Mouse (Mus musculus) layer of hippocampus, postnatal 25 days (tissue): ENCODE data around the gene Ptger2. TPM values are rescaled to one million over a fixed set of nuclear protein-coding genes. Genes with fewer than 3 reads are reported as not detected.
"Not testable (repeated sequence)": the region's sequence is repeated elsewhere in the genome, so short reads cannot be mapped to it uniquely, and the experiment has no call there.

Source experiments
- DNase-seq, 2 experiments: peaks; one replicate each; pipeline ENCODE4 v3.0.0; 2022; ENCODE audit warnings: mixed read lengths in 2 of 2, low spot score in 1 of 2; ENCODE audit errors: extremely low spot score in 1 of 2
- total RNA-seq, 2 experiments: library from RNA; stranded (reverse); gene quantifications; 2 replicates each; pipeline ENCODE4 v1.2.3; 2021

Gene Ptger2
- total RNA-seq, result under 1 TPM; 0.22 to 0.23 TPM

DNA sequence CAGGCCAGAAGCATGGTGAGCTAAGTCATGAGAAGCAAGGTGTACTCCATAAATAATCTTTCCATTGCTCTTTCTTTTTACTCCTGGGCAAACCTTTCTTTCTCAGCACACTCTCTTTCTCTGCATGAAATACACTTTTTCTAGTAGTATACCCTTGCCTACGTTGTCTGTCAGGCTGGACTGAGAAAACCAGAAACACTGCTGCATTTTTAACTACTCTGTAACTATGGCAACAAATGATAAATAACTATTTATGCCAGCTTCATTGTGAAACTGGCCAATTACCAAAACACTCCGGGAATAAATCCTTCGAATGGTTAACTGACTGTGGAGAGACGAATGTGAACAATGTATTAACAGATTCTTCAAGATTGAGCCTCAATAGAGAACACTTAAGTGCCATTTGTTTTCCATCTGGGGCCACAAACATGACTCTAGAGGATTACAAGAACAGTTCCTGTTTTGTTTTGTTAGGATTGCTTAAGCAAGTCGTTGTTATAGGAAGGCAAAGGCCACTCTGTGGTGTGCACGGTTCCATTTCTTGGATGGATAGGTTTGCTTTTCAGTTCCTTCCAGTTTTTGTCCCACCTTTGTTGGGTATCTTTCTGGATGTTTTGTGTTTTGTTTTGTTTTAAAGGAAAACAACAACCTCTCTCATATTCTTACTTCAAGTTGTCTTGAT, at the start of gene Ptger2:
Gene Ptger2, plus strand, starts transcription at position 522 of the 682 bp plus-strand sequence.
- DNase-seq, result not testable (repeated sequence)

DNA sequence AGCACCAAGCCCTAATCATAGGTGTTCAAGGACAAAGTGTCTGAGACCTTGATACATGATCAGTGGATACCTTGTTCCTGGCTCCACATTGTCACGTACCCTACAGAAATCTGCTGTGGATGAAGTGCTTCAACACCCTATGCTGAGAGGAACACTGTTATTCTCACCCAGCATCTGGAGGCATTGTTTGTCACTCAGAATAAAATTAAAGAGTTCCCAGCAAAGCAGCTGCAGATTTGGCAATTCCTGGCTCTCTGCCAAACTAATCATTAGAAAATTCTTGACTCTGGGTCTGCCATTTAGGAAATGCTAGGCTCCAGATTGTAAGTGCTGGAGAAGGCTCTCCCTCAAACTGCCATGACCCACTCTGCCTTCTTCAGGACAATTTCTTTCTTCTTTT, 27.2 kb upstream of the Ptger2 start:
- no peak for DNase-seq

DNA sequence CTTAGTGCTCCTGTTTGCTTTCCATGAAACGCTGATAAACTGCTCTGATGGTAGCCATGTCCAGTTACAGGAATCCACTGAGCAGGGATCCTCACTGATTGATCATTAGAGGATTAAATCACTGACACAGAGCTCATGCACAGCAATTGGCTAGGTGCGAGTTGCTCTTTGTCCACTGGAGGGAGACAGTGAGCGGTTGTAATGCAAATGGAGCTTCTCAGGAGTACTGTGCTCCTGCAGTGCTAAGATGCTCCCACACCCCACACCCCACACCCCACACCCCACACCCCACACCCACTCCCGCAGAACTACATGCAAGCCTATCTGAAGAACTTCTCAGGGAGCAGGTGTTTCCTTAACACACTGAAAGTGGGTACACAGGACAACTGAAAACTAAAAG, 10.7 kb upstream of the Ptger2 start:
- DNase-seq, result peak; percentile 53 to 81

DNA sequence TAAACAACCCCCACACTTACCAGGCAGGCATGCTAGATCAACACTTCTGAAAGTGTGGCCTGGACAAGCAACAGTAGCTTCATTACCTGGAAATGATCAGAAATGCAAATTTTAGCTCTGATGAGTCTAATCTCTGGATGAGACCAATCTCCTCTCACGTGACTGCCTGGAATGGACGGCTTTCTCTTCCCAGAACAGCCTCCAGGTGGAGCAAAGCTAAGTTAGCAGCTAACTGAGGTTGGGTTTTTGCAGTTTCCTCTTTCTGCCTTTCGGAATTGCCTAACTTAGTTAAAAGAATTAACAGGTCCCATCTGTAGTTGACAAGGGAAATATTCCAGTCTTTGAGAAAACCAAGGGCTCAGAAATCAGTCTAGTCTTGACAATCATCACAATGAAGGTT, 8.1 kb upstream of the Ptger2 start:
- DNase-seq, result no peak

DNA sequence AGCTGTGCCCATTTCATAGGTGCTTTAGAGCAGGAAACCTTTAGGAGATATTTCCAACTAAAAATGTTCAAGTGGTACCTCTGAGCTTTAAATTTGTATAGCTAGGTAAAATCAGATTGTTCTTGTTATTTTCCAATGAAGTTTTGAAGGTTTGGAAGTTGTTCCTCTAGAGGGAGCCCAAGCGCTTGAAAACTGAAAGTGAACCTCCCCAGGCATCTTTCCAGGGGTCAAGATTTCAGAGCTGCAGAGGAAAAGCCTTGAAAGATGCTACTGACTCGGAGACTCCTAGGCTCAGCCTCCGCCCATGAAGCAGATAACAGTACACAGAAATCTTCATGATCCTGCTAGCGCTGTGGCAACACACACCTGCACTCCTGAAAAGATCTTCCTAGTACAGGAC, 6.5 kb upstream of the Ptger2 start:
- DNase-seq, result peak in 1 of 2 experiments; percentile 40

DNA sequence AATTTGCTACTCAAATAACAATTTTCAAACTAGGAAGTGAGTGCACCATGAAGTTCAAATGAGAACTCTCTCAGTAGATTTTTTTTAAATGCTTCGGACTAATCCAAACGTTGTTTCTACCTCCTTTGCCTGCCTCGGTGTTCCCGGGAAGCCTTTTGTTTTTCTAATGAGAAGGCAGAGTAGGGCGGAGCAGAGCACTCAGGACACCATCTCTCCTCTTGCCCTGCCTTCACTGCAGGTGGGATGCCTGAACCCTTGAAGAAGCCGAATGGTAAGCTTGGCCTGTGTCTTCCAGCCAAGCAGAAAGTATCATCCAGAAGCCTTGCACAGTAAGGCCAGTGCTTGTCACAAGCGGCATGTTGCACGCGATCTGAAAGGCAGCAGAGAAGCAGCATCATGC, 3.9 kb upstream of the Ptger2 start:
- no peak for DNase-seq

DNA sequence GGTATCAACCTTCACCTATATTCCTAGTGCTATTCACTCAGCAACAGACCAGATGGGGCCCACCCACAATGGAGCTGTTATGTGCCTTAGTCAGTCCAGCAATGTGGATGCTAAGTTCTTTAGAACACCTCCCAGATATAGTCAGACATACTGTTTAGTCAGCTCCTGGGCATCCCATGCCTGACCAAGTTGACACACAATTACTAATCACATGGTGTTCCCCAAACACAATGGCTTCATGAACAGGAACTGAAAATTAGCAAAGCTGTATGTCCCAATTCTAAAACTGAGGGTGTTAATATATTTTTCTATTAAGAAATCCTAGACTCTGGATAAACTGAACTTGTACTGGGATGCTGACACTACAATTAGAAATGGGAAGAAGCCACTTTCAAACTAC, 1.7 kb upstream of the Ptger2 start:
- DNase-seq, result no peak

DNA sequence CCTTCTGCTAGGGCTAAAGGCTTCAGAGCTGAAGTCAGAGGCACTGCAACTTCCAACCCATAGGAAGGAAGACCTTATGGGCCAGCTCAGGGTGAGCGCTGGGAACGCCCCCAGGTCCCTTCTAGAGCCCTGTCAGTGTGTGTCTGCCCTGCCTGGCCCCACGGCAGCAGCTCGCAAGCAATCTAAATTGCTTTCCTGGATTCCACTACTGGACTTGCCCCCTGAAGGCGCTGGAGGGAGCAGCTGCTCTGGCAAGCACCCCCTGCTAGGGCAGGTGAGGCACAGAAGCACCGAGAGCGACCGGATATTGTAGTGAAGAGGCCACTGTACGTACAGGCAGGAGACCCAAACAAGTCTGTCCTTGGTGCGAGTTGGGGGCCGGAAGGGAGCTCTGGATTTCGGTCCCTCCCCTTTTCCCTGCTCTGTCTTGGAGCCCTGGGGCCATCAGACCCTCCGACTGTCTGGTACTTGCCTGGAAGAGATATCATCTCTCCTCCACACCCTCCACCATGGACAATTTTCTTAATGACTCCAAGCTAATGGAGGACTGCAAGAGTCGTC, 541 bp downstream of the Ptger2 start:
- DNase-seq, result peak in 1 of 2 experiments; percentile 5

DNA sequence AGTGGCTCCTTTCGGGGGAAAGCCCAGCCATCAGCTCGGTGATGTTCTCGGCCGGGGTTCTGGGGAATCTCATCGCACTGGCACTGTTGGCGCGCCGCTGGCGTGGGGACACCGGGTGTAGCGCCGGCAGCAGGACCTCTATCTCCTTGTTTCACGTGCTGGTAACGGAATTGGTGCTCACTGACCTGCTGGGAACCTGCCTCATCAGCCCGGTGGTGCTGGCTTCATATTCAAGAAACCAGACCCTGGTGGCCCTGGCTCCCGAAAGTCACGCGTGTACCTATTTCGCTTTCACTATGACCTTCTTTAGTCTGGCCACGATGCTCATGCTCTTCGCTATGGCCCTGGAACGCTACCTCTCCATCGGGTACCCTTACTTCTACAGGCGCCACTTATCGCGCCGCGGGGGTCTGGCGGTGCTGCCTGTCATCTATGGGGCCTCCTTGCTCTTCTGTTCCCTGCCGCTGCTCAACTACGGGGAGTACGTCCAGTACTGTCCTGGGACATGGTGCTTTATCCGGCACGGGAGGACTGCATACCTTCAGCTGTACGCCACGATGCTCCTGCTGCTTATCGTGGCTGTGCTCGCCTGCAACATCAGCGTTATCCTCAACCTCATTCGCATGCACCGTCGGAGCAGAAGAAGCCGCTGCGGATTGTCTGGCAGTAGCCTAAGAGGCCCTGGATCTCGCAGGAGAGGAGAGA, 1.2 kb downstream of the Ptger2 start:
- peak; percentile 4 to 14 for DNase-seq

DNA sequence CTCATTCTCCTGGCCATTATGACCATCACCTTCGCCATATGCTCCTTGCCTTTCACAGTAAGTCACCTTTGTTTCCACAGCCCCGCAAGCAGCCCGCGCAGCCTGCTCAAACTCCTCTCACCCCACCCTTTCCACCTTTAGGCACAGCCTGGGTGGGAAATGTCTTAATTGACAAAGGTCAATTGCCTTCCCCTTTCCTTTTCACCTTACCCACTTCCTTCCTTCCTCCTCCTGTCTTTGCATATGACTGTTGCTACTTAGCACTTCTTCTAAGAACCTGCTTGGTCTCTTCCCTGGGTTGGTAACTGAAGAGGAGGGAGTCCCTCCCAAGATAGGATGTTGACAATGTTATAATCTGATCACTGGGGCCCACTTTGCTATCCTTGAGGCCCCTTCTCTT, 1.8 kb downstream of the Ptger2 start:
- no peak for DNase-seq

DNA sequence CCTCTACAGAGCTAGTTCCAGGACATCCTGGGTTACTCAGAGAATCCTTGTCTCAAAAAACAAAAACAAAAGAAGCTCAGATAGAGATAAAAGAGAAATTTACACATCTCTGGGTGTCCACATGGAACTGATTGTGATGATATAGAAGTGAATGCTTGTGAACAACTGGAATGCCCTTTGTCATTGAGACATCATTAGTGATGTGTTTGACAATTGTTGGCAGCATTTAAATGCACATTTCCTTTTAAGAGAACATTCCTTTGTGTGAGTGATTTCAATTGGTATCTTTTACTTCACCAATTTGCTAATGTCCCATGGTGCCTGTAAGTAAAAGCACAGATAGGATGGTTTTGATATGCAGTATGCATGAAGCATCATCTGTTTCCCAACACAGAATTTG, 6.3 kb downstream of the Ptger2 start:
- no peak for DNase-seq

DNA sequence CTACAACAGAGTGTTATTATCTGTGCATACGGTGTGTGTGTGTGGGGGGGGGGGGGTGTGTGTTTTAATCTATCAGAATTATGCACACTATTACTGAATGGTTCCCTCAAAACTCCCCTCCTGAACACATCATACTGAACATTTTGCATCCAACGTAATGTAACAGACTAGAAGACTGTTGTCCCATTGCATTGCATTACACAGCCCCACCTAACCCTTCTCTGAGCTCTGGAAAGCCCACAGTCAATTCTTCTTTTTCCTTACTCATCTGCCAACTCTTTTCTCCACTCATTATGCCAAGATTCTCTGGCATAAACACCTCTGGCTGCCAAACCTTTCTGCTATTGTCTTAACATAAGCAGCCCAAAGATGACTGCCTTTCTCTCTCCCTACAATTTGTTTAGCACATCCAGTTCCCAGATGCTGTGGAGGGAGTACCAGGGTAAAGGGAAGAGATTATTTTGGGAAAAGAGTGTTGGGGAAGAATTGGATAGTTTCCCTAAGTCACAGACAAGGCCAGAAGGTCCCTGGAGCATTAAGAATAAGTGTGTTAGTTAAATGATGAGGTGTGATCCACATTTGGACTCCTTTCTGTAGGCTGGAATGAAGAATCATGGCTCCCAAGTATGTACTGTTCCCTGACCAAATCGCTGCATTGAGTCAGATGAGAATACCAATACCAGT, 12.2 kb downstream of the Ptger2 start:
- no peak for DNase-seq

DNA sequence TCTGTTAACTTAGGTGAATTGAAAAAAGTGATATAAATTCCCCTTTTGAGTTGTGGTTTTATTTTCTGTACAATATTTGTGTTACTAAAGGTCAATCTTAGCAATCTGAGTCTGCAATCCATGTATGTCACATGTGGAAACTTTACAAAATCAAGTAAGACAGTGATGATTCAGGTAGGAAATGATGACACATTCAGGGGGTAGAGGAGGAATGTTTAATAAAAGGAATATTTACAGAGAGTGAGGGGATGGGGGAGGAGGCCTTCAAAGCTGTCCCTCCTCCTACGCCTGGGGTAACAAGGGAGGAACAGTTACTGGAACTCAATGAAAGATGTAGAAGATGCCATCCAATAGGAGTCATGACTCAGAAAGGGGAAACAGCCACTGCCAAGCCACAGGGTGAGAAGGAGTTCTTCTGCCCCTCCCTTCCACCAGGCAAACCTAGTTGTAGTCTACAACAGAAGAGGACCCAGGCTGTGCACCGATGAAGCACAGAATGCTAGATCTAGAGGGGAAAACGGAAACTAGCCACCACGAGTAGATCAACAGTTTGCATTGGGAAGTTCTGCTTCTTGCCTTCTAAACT, 17.8 kb downstream of the Ptger2 start:
- no peak for DNase-seq

DNA sequence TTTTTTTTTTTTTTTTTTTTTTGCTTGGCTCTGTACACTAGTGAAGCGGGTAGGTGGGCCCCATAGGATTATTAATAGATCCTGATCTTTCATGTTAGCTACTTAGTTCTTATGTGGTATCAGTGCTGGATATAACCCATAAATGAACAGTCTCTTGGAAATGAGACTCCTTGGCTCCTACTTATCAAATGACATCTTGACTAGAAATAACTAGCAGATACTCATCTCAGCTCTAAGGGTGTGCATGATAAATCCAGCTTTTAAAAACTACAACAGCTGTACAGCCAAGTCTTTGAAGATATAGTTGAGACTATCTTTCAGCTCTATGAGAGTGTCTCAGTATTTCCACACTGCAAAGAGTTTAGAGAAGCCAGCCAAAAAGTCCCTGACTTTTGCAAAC, 21.2 kb downstream of the Ptger2 start:
- DNase-seq, result no peak

DNA sequence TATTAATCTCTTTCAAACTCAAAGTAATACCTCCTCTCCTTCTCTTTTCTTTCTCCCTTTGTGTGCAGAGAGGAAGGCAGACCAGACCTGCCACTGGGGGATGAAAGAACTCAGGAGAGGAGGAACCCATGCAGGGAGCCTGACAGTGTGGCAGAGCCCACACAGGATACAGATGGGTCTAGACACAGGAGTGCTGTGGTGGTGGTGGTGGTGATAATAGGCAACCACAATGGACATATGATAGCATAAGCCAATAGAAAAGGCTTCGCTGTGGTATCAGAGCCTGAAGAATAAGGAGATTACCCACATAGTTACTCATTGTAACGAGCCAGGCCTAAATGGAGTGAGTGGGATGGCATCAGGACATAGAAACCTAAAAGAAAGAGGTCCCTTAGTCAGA, 23.3 kb downstream of the Ptger2 start:
- DNase-seq, result no peak

DNA sequence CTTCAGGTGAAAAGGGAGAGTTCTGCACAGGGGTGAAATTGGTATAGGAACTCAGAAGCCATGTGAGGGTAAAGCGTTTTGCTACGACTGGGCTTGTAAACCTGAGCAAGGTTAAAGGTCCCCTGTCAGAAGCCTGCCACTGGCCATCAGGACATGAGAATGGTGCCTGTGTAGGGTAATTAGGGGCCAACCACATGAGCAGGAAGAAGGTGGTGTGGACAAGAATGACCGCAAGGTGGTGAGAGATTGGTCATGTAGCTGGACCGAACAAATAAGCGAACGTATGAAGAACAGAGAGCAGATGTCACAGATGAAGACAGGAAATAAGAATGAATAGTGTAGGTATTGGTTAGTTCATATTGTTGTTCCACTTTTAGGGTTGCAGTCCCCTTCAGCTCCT, 23.7 kb downstream of the Ptger2 start:
- DNase-seq, result no peak

DNA sequence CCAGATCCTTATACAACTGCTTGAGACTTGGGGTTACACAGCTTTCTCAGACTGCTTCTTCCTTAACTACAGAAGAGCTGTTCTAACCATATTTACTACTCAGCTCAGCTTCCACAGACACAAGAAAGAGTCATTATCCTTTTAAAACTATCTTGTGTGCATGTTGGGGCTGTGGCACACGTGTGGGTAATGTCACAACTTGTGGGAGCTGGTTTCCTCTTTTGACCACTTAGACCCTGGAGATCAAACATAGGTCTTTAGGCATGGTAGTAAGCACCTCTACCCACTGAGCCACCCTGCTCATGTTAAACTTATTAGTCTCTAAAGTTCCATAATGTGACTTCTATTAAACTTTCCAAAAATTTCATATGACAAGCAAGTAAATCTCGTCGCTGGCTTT, 33.6 kb downstream of the Ptger2 start:
- no peak for DNase-seq

DNA sequence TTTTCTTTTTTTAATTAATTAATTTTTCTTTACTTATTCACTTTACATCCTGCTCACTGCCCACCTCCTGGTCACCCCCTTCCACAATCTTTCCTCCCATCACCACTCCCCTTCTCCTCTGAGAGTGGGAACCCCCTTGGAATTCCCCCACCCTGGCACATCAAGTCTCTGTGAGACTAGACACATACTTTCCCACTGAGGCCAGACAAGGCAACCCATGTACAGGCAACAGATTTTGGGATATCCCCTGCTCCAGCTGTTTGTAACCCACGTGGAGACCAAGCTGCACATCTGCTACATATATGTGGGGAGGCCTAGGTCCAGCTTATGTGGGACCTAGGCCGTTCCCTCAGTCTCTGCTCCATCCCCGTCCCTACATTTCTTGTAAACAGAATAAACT, 46.3 kb downstream of the Ptger2 start:
- no peak for DNase-seq

DNA sequence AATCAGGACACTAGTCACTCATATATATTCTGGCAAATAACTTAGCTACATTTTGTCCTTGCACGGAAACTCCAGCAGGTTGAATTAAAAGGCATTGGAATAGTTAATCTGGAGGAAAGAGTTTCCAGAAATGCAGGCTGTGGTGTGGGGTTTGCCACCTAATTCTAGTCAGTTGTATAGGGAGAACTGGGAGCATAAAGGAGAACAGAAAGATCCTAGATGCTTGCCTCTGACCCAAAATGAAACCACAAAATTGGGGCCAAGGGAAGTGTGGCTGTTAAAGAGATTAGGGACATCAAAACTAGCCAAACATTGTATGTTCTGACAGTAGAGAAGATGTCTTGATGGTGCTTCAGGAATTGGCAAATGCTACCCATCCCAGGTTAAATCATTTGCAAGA, 48.6 kb downstream of the Ptger2 start:
- DNase-seq, result no peak

DNA sequence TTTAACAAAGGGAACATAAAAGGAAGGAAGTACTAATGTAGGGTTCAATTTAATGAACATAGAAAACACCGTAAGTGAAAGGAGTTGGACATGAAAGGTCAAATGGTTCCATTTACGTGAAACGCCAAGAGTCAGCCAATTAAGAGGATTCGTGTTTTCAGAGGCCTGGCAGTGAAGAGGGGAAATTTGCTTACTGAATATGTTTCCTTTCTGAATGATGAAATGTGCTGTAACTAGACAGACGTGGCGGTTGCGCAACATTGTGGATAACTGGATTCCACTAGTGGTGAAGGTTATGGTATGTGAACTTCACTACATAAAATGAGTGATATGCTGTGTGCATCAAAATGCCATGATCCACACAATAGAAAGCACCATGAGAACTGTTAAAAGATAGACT, 50.1 kb downstream of the Ptger2 start:
- DNase-seq, result no peak

DNA sequence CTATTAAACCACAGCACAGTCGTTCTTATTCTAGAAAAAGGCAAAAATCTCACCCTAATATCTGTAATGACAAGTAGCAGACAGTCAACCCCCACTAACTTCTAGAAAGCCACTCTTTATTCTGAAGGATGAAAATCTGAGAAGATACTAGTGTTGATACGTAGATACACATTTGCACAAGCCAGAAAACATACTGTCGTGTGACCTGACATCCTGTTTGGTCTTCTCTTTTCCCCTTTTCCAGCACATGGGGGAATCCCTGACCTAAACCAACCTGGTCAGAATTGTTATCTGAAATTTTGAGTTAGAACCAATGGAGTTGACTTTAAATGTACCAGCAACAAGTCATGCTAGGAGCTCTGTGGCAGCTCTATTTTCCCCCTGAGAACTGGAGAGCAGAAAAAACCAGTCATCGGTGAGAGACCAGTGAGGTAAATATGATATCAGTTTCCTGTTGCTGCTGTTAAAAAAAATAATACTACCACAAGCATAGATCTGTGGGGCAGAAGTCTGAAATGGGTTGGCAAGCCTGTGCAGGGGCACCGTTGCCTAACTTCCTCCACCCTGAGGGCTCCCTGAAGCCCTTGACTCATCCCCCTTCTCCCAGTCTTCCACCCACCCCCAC, 53.0 kb downstream of the Ptger2 start:
- DNase-seq, result no peak
